Mouse (Mus musculus) heart, embryonic 16.5 days (tissue): ENCODE measurements around the gene Auts2. TPM values are rescaled to one million over a fixed set of nuclear protein-coding genes. Genes with fewer than 3 reads are reported as not detected.

Experiments
- ATAC-seq: fragments of 200-750 bp; cut with Nextera tagmentation; replicated peaks from 2 replicates; pipeline ENCODE4 v1.8.0; 2017; ENCODE audit warnings: moderate number of reproducible peaks; ENCODE audit not compliant: insufficient read depth, low FRiP score; ENCODE audit errors: extremely low read depth
- H3K27ac ChIP-seq: fragments of 300-500 bp; sonication (generic); 2 replicates; pipeline ENCODE4 v1.5.1; 2014; ENCODE audit warnings: mild to moderate bottlenecking, low read length, control low read depth, moderate library complexity
- H3K27me3 ChIP-seq: fragments of 300-500 bp; sonication (generic); 2 replicates; pipeline ENCODE4 v1.6.1; 2014; ENCODE audit warnings: low read length, mixed read lengths; ENCODE audit not compliant: control insufficient read depth, insufficient read depth
- H3K36me3 ChIP-seq: fragments of 300-500 bp; sonication (generic); 2 replicates; pipeline ENCODE4 v1.6.1; 2014; ENCODE audit not compliant: control insufficient read depth, insufficient read depth
- H3K4me1 ChIP-seq: fragments of 300-500 bp; sonication (generic); 2 replicates; pipeline ENCODE4 v1.6.1; 2014; ENCODE audit warnings: low read length, mixed read lengths; ENCODE audit not compliant: control insufficient read depth, insufficient read depth
- H3K4me2 ChIP-seq: fragments of 300-500 bp; sonication (generic); 2 replicates; pipeline ENCODE4 v1.6.1; 2014; ENCODE audit warnings: low read depth, mild to moderate bottlenecking, control low read depth, low read length
- H3K4me3 ChIP-seq: fragments of 300-500 bp; sonication (generic); 2 replicates; pipeline ENCODE4 v1.5.1; 2014; ENCODE audit warnings: mild to moderate bottlenecking, control low read depth, low read length
- H3K9ac ChIP-seq: fragments of 300-500 bp; sonication (generic); 2 replicates; pipeline ENCODE4 v1.6.1; 2014; ENCODE audit warnings: low read length, control low read depth
- H3K9me3 ChIP-seq: fragments of 300-500 bp; sonication (generic); replicated peaks from 2 replicates; pipeline ENCODE4 v1.6.1; 2016; ENCODE audit warnings: low read length; ENCODE audit not compliant: control insufficient read depth
- WGBS: fragments of 180-500 bp; shearing (Covaris S2); extraction: QIAGEN DNeasy Blood & Tissue Kit; methylation state at CpG from one replicate; pipeline ENCODE4 v1.1.7; 2014; 5-methylcytosine and 5-hydroxymethylcytosine counted together
- polyA plus RNA-seq: library from polyadenylated mRNA; unstranded; fragments of >200 nt; fragmentation: Nextera tagmentation; extraction: Ambion mirVana; gene quantifications from 2 replicates; pipeline ENCODE4 v1.2.1, GENCODE M21; 2015

Gene Auts2
- polyA plus RNA-seq, 1 experiment from 2014 or later = 16.3 TPM

GRCm38 (mm10) chr5:131606786-131607185, 936.4 kb downstream of the Auts2 start:
- Histone ChIP-seq H3K27me3 (no peaks in the 10 kb centered on the region), H3K4me2 (no peak overlapping the region), H3K9ac (no peak overlapping the region), H3K27ac (no peak overlapping the region), H3K4me1 (no peaks in the 10 kb centered on the region), H3K36me3 (no peaks in the 10 kb centered on the region), H3K9me3 (no peaks in the 10 kb centered on the region), H3K4me3 (no peak overlapping the region)
- WGBS = 87% methylated on average over 5 of the region's 5 CpGs
- no peak for ATAC-seq

- 79% methylated on average over 7 of the region's 7 CpGs for WGBS
- no peak overlapping the region for H3K27ac ChIP-seq
- H3K4me3 ChIP-seq = no peak overlapping the region
- H3K9ac ChIP-seq = no peak overlapping the region
- no peaks in the 10 kb centered on the region for H3K36me3 ChIP-seq
- H3K9me3 ChIP-seq = no peaks in the 10 kb centered on the region
- ATAC-seq = no peak
- no peak overlapping the region for H3K4me2 ChIP-seq
- H3K27me3 ChIP-seq = peaks cover 2% of the 10 kb centered on the region; the same call in 1 of the 2 replicates
- H3K4me1 ChIP-seq = peaks cover 11% of the 10 kb centered on the region
Measured at GRCm38 (mm10) chr5:131601934-131602692, 941.0 kb downstream of the Auts2 start.

- Histone ChIP-seq H3K4me1 (peaks cover 11% of the 10 kb centered on the region), H3K27ac (peak overlapping the region; percentile 53), H3K4me2 (peak overlapping the region; percentile 45), H3K27me3 (peaks cover 5% of the 10 kb centered on the region; the same call in 1 of the 2 replicates), H3K9me3 (no peaks in the 10 kb centered on the region), H3K36me3 (no peaks in the 10 kb centered on the region), H3K4me3 (no peak overlapping the region; the same call in 1 of the 2 replicates), H3K9ac (no peak overlapping the region)
- ATAC-seq = peak; percentile 85
- 16% methylated on average over 14 of the region's 14 CpGs for WGBS
Measured at GRCm38 (mm10) chr5:131600325-131601125, 942.6 kb downstream of the Auts2 start.

GRCm38 (mm10) chr5:131597503-131597902, 945.6 kb downstream of the Auts2 start:
- peaks cover 5% of the 10 kb centered on the region; the same call in 1 of the 2 replicates for H3K27me3 ChIP-seq
- H3K9ac ChIP-seq = no peak overlapping the region
- H3K4me2 ChIP-seq = no peak overlapping the region
- H3K9me3 ChIP-seq = no peaks in the 10 kb centered on the region
- WGBS = 90% methylated on average over 3 of the region's 3 CpGs
- ATAC-seq = no peak
- no peak overlapping the region for H3K4me3 ChIP-seq
- H3K4me1 ChIP-seq = peaks cover 11% of the 10 kb centered on the region
- H3K36me3 ChIP-seq = no peaks in the 10 kb centered on the region
- H3K27ac ChIP-seq = no peak overlapping the region

- Histone ChIP-seq H3K9ac (no peak overlapping the region), H3K36me3 (no peaks in the 10 kb centered on the region), H3K4me1 (peaks cover 11% of the 10 kb centered on the region), H3K4me2 (no peak overlapping the region), H3K27ac (no peak overlapping the region), H3K9me3 (no peaks in the 10 kb centered on the region), H3K4me3 (no peak overlapping the region), H3K27me3 (peaks cover 5% of the 10 kb centered on the region; the same call in 1 of the 2 replicates)
- ATAC-seq = no peak
- 18% methylated on average over 10 of the region's 10 CpGs for WGBS
Measured at GRCm38 (mm10) chr5:131596591-131596990, 946.6 kb downstream of the Auts2 start.

GRCm38 (mm10) chr5:131595730-131596129, 947.4 kb downstream of the Auts2 start:
- no peak for ATAC-seq
- no peak overlapping the region for H3K9ac ChIP-seq
- no peak overlapping the region for H3K4me3 ChIP-seq
- H3K9me3 ChIP-seq = no peaks in the 10 kb centered on the region
- peaks cover 5% of the 10 kb centered on the region; the same call in 1 of the 2 replicates for H3K27me3 ChIP-seq
- H3K4me2 ChIP-seq = no peak overlapping the region
- no peaks in the 10 kb centered on the region for H3K36me3 ChIP-seq
- no peak overlapping the region for H3K27ac ChIP-seq
- 58% methylated on average over 8 of the region's 8 CpGs for WGBS
- H3K4me1 ChIP-seq = peaks cover 8% of the 10 kb centered on the region

GRCm38 (mm10) chr5:131594597-131594996, 948.5 kb downstream of the Auts2 start:
- Histone ChIP-seq H3K4me3 (no peak overlapping the region), H3K4me1 (no peaks in the 10 kb centered on the region), H3K9me3 (no peaks in the 10 kb centered on the region), H3K36me3 (no peaks in the 10 kb centered on the region), H3K27me3 (peaks cover 5% of the 10 kb centered on the region; the same call in 1 of the 2 replicates), H3K27ac (no peak overlapping the region), H3K4me2 (no peak overlapping the region), H3K9ac (no peak overlapping the region)
- WGBS = 85% methylated on average over 3 of the region's 3 CpGs
- no peak for ATAC-seq

- H3K36me3 ChIP-seq = no peaks in the 10 kb centered on the region
- peaks cover 5% of the 10 kb centered on the region; the same call in 1 of the 2 replicates for H3K27me3 ChIP-seq
- WGBS = 83% methylated on average over 10 of the region's 10 CpGs
- H3K9ac ChIP-seq = no peak overlapping the region
- H3K9me3 ChIP-seq = no peaks in the 10 kb centered on the region
- H3K27ac ChIP-seq = no peak overlapping the region
- no peaks in the 10 kb centered on the region for H3K4me1 ChIP-seq
- no peak for ATAC-seq
- no peak overlapping the region for H3K4me3 ChIP-seq
- no peak overlapping the region for H3K4me2 ChIP-seq
Measured at GRCm38 (mm10) chr5:131593261-131593660, 949.9 kb downstream of the Auts2 start.
